Mouse (Mus musculus) lung, embryonic 15.5 days (tissue): ENCODE results near the gene Prkaa1. TPM values are rescaled to one million over a fixed set of nuclear protein-coding genes. Genes with fewer than 3 reads are reported as not detected.
"Not testable (repeated sequence)": the region's sequence is repeated elsewhere in the genome, so short reads cannot be mapped to it uniquely, and the experiment has no call there.

Experiments used
- ATAC-seq: fragments of 200-750 bp; cut with Nextera tagmentation; 2 replicates; pipeline ENCODE4 v1.8.0; 2017; ENCODE audit warnings: moderate number of reproducible peaks, borderline replicate concordance; ENCODE audit not compliant: low FRiP score, low TSS enrichment; ENCODE audit errors: extremely low read depth
- H3K27ac ChIP-seq: fragments of 300-500 bp; sonication (generic); 2 replicates; pipeline ENCODE4 v1.5.1; 2015; ENCODE audit warnings: moderate library complexity, mild to moderate bottlenecking, inconsistent platforms
- H3K27me3 ChIP-seq: fragments of 300-500 bp; sonication (generic); 2 replicates; pipeline ENCODE4 v1.6.1; 2015; ENCODE audit warnings: inconsistent platforms
- H3K36me3 ChIP-seq: fragments of 300-500 bp; sonication (generic); 2 replicates; pipeline ENCODE4 v1.6.1; 2015; ENCODE audit warnings: inconsistent platforms
- H3K4me1 ChIP-seq: fragments of 300-500 bp; sonication (generic); 2 replicates; pipeline ENCODE4 v1.6.1; 2015; ENCODE audit warnings: inconsistent platforms
- H3K4me2 ChIP-seq: fragments of 300-500 bp; sonication (generic); 2 replicates; pipeline ENCODE4 v1.6.1; 2015; ENCODE audit warnings: inconsistent platforms, mild to moderate bottlenecking, moderate library complexity
- H3K4me3 ChIP-seq: fragments of 300-500 bp; sonication (generic); 2 replicates; pipeline ENCODE4 v1.5.1; 2015; ENCODE audit warnings: mild to moderate bottlenecking, inconsistent platforms
- H3K9ac ChIP-seq: fragments of 300-500 bp; sonication (generic); 2 replicates; pipeline ENCODE4 v1.6.1; 2015; ENCODE audit warnings: inconsistent platforms
- H3K9me3 ChIP-seq: fragments of 300-500 bp; sonication (generic); 2 replicates; pipeline ENCODE4 v1.6.1; 2016; ENCODE audit warnings: inconsistent platforms
- WGBS: fragments of 180-500 bp; shearing (Covaris S2); methylation state at CpG from one replicate; pipeline ENCODE4 v1.1.7; 2015; 5-methylcytosine and 5-hydroxymethylcytosine counted together
- polyA plus RNA-seq: library from polyadenylated mRNA; unstranded; fragments of >200 nt; fragmentation: Nextera tagmentation; extraction: Ambion mirVana; gene quantifications from 2 replicates; pipeline ENCODE4 v1.2.1, GENCODE M21; 2015

Gene Prkaa1
- polyA plus RNA-seq, 1 experiment from 2014 or later, result 18.4 TPM

GRCm38 (mm10) chr15:5117031-5117601 lies 26.5 kb upstream of the Prkaa1 start:
- Histone ChIP-seq H3K9ac (peak overlapping the region; percentile 73), H3K27ac (peak overlapping the region; percentile 65), H3K9me3 (no peaks in the 10 kb centered on the region), H3K4me2 (peak overlapping the region; percentile 71), H3K4me3 (peak overlapping the region; percentile 64), H3K36me3 (peaks cover 45% of the 10 kb centered on the region), H3K27me3 (no peaks in the 10 kb centered on the region), H3K4me1 (peaks cover 18% of the 10 kb centered on the region)
- under 1% methylated on average over 22 of the region's 22 CpGs for WGBS
- peak; percentile 0; the same call in 1 of the 2 replicates for ATAC-seq

GRCm38 (mm10) chr15:5118626-5119025 lies 25.0 kb upstream of the Prkaa1 start:
- peaks cover 18% of the 10 kb centered on the region for H3K4me1 ChIP-seq
- no peak overlapping the region for H3K27ac ChIP-seq
- H3K4me3 ChIP-seq, result no peak overlapping the region
- H3K9ac ChIP-seq, result no peak overlapping the region
- no peak overlapping the region for H3K4me2 ChIP-seq
- H3K36me3 ChIP-seq, result peaks cover 58% of the 10 kb centered on the region
- H3K9me3 ChIP-seq, result no peaks in the 10 kb centered on the region
- no peaks in the 10 kb centered on the region for H3K27me3 ChIP-seq
- 80% methylated on average over 9 of the region's 9 CpGs for WGBS
- ATAC-seq, result no peak

GRCm38 (mm10) chr15:5119192-5119591 lies 24.5 kb upstream of the Prkaa1 start:
- WGBS, result 85% methylated on average over 2 of the region's 2 CpGs
- Histone ChIP-seq H3K9me3 (no peaks in the 10 kb centered on the region), H3K4me3 (no peak overlapping the region), H3K4me1 (peaks cover 18% of the 10 kb centered on the region), H3K4me2 (no peak overlapping the region), H3K9ac (no peak overlapping the region), H3K27ac (no peak overlapping the region), H3K36me3 (peaks cover 59% of the 10 kb centered on the region), H3K27me3 (no peaks in the 10 kb centered on the region)
- no peak for ATAC-seq

GRCm38 (mm10) chr15:5119707-5120106 lies 24.0 kb upstream of the Prkaa1 start:
- H3K4me2 ChIP-seq, result no peak overlapping the region
- ATAC-seq, result no peak
- no peaks in the 10 kb centered on the region for H3K9me3 ChIP-seq
- no peak overlapping the region for H3K27ac ChIP-seq
- no peak overlapping the region for H3K4me3 ChIP-seq
- H3K27me3 ChIP-seq, result no peaks in the 10 kb centered on the region
- no peak overlapping the region for H3K9ac ChIP-seq
- H3K4me1 ChIP-seq, result peaks cover 16% of the 10 kb centered on the region
- WGBS, result 87% methylated on average over 2 of the region's 2 CpGs
- peaks cover 64% of the 10 kb centered on the region for H3K36me3 ChIP-seq

- no peak overlapping the region for H3K9ac ChIP-seq
- no peaks in the 10 kb centered on the region for H3K9me3 ChIP-seq
- H3K36me3 ChIP-seq, result peaks cover 66% of the 10 kb centered on the region
- ATAC-seq, result no peak
- no peak overlapping the region for H3K4me3 ChIP-seq
- H3K27me3 ChIP-seq, result no peaks in the 10 kb centered on the region
- 87% methylated on average over 12 of the region's 12 CpGs for WGBS
- H3K4me2 ChIP-seq, result no peak overlapping the region
- H3K4me1 ChIP-seq, result peaks cover 8% of the 10 kb centered on the region
- H3K27ac ChIP-seq, result no peak overlapping the region
These were observed 21.9 kb upstream of the Prkaa1 start for GRCm38 (mm10) chr15:5121535-5122313.

- Histone ChIP-seq H3K36me3 (peaks cover 27% of the 10 kb centered on the region), H3K9ac (no peak overlapping the region), H3K27me3 (no peaks in the 10 kb centered on the region), H3K27ac (no peak overlapping the region), H3K4me3 (no peak overlapping the region), H3K9me3 (no peaks in the 10 kb centered on the region), H3K4me2 (no peak overlapping the region), H3K4me1 (no peaks in the 10 kb centered on the region)
- WGBS, result 77% methylated on average over 4 of the region's 4 CpGs
- ATAC-seq, result no peak
These were observed 17.2 kb upstream of the Prkaa1 start for GRCm38 (mm10) chr15:5126456-5126855.

GRCm38 (mm10) chr15:5127487-5127886 lies 16.2 kb upstream of the Prkaa1 start:
- Histone ChIP-seq H3K36me3 (peaks cover 19% of the 10 kb centered on the region), H3K27me3 (no peaks in the 10 kb centered on the region), H3K27ac (no peak overlapping the region), H3K9me3 (no peaks in the 10 kb centered on the region), H3K4me3 (no peak overlapping the region), H3K4me1 (no peaks in the 10 kb centered on the region), H3K4me2 (no peak overlapping the region), H3K9ac (no peak overlapping the region)
- 78% methylated on average over 2 of the region's 2 CpGs for WGBS
- ATAC-seq, result no peak

GRCm38 (mm10) chr15:5128176-5128940 lies 15.3 kb upstream of the Prkaa1 start:
- H3K27me3 ChIP-seq, result no peaks in the 10 kb centered on the region
- ATAC-seq, result no peak

GRCm38 (mm10) chr15:5129111-5129805 lies 14.4 kb upstream of the Prkaa1 start:
- 87% methylated on average over 12 of the region's 12 CpGs for WGBS
- Histone ChIP-seq H3K4me2 (no peak overlapping the region), H3K9ac (no peak overlapping the region), H3K4me3 (no peak overlapping the region), H3K36me3 (peaks cover 6% of the 10 kb centered on the region), H3K27me3 (no peaks in the 10 kb centered on the region), H3K27ac (no peak overlapping the region), H3K4me1 (no peaks in the 10 kb centered on the region), H3K9me3 (no peaks in the 10 kb centered on the region)
- ATAC-seq, result no peak

More at GRCm38 (mm10) chr15:5128176-5128940, 15.3 kb upstream of the Prkaa1 start:
- Histone ChIP-seq H3K36me3 (peaks cover 10% of the 10 kb centered on the region), H3K4me1 (no peaks in the 10 kb centered on the region), H3K4me2 (no peak overlapping the region), H3K27ac (no peak overlapping the region), H3K4me3 (no peak overlapping the region), H3K9me3 (no peaks in the 10 kb centered on the region), H3K9ac (no peak overlapping the region)
- 42% methylated on average over 5 of the region's 5 CpGs for WGBS

GRCm38 (mm10) chr15:5130887-5131668 lies 12.6 kb upstream of the Prkaa1 start:
- not testable (repeated sequence) for H3K9ac ChIP-seq, H3K4me2 ChIP-seq, H3K27me3 ChIP-seq, ATAC-seq, H3K4me1 ChIP-seq, H3K4me3 ChIP-seq, H3K36me3 ChIP-seq, H3K27ac ChIP-seq, H3K9me3 ChIP-seq
- 75% methylated on average over 14 of the region's 14 CpGs for WGBS

- H3K4me2 ChIP-seq, result no peak overlapping the region
- ATAC-seq, result no peak
- no peak overlapping the region for H3K27ac ChIP-seq
- H3K9me3 ChIP-seq, result no peaks in the 10 kb centered on the region
- H3K27me3 ChIP-seq, result no peaks in the 10 kb centered on the region
- peaks cover 5% of the 10 kb centered on the region; the same call in 1 of the 2 replicates for H3K4me1 ChIP-seq
- no peak overlapping the region for H3K4me3 ChIP-seq
- H3K36me3 ChIP-seq, result no peaks in the 10 kb centered on the region
- H3K9ac ChIP-seq, result no peak overlapping the region
- 60% methylated on average over 3 of the region's 3 CpGs for WGBS
These were observed 10.4 kb upstream of the Prkaa1 start for GRCm38 (mm10) chr15:5133301-5133700.
